Mouse (Mus musculus): ENCODE measurements at regions not wholly inside any gene's neighbourhood (a gene's known extent, or its start where the extent isn't known, plus 50 kb on each side); places are given as distances from the start of the nearest gene placed in this dataset.

DNA sequence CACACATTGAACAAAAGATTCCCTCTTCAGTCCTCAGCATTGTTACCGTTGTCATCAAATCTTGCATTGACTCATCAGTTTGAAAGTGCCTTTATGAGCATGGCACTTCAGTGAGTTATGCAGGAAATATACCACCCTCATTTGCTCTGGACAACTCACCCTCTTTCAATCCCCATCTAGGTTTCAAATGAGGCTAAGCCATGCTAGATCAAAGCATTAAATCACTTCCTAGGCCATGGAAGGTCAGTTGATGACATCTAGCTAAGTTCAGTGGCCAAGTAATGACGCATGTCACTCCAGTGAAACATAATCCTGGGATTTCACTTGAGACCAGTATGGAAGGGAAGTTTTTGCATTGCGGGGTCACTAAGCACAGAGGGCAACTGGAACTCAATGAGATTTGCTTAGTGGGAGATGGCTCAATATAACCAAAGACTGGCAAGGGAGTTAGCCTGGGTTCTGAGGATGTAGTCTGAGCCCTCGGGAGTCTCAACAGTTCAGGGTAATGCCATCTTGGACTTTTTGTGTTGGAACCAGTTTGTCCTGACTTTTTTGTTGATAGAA, 562.0 kb upstream of the Sall1 start:
- no peaks in the 10 kb centered on the region for H3K4me1 ChIP-seq (ENCODE audit: insufficient read depth)
- DNase-seq (no peak), ATAC-seq (no peak)
- no peaks in the 10 kb centered on the region for H3K36me3 ChIP-seq (ENCODE audit: insufficient read depth)
- peaks cover 3% of the 10 kb centered on the region; the same call in 1 of the 2 replicates for H3K27me3 ChIP-seq (ENCODE audit: insufficient read depth, low read length)
- no peaks in the 10 kb centered on the region for H3K9me3 ChIP-seq (ENCODE audit: low read length)
- 93% methylated on average over 4 of the region's 4 CpGs for WGBS
- H3K4me3 ChIP-seq (ENCODE audit: low read depth, low read length) = no peak overlapping the region
- TF ChIP-seq CTCF (IDR thresholded peaks at IDR 0.05; ENCODE audit: low read depth) = no peak
- no peak overlapping the region for H3K4me2 ChIP-seq (ENCODE audit: low read depth)
- no peak overlapping the region for H3K9ac ChIP-seq
- no peak overlapping the region for H3K27ac ChIP-seq (ENCODE audit: low read depth, low read length)

DNA sequence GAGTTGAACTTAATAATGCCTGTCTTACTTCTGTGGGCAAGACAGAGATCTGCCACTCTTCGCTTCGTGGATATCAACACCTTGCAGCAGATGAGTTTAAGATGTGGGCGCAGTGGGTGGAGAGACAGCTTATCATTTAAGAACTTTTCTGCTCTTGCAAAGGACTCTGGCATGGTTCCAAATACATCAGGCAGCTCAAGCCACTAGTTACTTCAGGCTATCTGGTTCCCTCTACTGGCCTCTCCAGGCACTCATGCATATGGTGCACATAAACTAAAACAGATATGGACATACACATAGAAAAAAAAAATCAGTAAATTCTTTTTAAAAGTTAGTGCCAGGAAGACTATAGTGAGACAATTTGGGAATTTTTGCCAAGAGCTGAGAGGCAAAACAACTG, 560.5 kb upstream of the Sall1 start:
- WGBS = 98% methylated on average over 3 of the region's 3 CpGs
- ATAC-seq = no peak
- TF ChIP-seq CTCF (IDR thresholded peaks at IDR 0.05; ENCODE audit: low read depth) = no peak
- Histone ChIP-seq H3K4me2 (ENCODE audit: low read depth) (no peak overlapping the region), H3K9me3 (ENCODE audit: low read length) (no peaks in the 10 kb centered on the region), H3K36me3 (ENCODE audit: insufficient read depth) (no peaks in the 10 kb centered on the region), H3K27me3 (ENCODE audit: insufficient read depth, low read length) (peaks cover 3% of the 10 kb centered on the region; the same call in 1 of the 2 replicates), H3K27ac (ENCODE audit: low read depth, low read length) (no peak overlapping the region), H3K4me3 (ENCODE audit: low read depth, low read length) (no peak overlapping the region), H3K9ac (no peak overlapping the region), H3K4me1 (ENCODE audit: insufficient read depth) (no peaks in the 10 kb centered on the region)
- no peak for DNase-seq

DNA sequence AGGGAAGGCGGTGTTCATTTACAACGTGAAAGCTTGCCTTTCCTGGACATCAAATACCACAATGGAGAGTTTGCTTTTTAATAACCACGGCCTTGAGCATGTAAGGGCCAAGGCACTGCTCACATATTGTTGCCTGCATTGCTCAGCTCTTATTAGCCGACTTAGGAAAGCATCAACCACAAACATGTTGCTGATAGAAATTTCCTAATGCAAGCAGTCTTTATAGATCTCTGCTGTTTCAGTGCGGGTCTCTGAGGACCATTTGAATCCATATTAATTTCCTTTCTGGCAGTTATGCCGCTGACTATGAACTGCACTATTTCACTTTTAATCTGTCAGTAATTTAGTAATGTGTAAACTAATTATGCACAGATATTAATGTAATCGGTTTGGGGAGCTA, 552.4 kb upstream of the Sall1 start:
- TF ChIP-seq CTCF (IDR thresholded peaks at IDR 0.05; ENCODE audit: low read depth) = no peak
- Histone ChIP-seq H3K27me3 (ENCODE audit: insufficient read depth, low read length) (no peaks in the 10 kb centered on the region), H3K9me3 (ENCODE audit: low read length) (no peaks in the 10 kb centered on the region), H3K9ac (no peak overlapping the region), H3K4me3 (ENCODE audit: low read depth, low read length) (no peak overlapping the region), H3K4me1 (ENCODE audit: insufficient read depth) (no peaks in the 10 kb centered on the region), H3K27ac (ENCODE audit: low read depth, low read length) (no peak overlapping the region), H3K36me3 (ENCODE audit: insufficient read depth) (no peaks in the 10 kb centered on the region), H3K4me2 (ENCODE audit: low read depth) (no peak overlapping the region)
- ATAC-seq (no peak), DNase-seq (no peak)
- WGBS = 82% methylated on average over 7 of the region's 7 CpGs

DNA sequence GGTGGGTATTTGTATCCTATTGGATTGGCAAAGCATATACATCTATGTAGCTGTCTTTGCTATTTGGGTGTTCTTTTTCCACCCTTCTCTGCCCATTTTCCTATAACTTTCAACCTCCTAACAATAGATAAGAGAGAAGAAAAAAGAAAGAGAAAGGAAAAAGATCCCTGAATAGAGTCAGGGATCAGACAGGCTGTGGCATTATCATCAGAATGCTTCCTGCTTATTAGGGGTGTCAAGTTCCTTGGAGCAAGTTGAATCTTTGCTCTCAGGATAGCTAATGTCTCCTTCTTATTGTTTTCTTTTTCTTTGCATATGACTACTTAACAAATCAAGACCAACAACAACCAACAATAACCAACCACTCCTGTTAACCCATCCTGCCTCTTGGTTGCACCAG, 539.1 kb upstream of the Sall1 start:
- no peak overlapping the region for H3K4me2 ChIP-seq (ENCODE audit: low read depth)
- no peak for DNase-seq
- no peak for TF ChIP-seq CTCF (IDR thresholded peaks at IDR 0.05; ENCODE audit: low read depth)

DNA sequence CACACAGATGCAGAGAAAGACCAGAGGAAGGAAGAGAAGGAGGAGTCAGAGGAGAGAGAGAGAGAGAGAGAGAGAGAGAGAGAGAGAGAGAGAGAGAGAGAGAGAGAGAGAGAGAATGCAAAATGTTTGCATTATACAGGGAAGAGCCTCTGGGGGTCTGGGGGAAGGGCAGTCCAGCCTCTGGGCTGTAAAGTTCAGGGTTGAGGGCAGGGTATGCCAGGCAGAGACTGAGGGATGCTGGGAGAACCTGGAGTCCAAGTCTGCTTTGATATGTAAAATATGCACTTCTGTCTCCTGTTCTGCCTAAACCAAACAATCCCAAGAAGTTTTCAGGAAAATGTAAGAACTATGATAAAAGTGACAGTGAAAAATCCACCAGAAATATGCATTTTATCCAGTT, 538.6 kb upstream of the Sall1 start:
- TF ChIP-seq CTCF (IDR thresholded peaks at IDR 0.05; ENCODE audit: low read depth) = no peak
- Histone ChIP-seq H3K27me3 (ENCODE audit: insufficient read depth, low read length) (no peaks in the 10 kb centered on the region; the same call in 1 of the 2 replicates), H3K4me1 (ENCODE audit: insufficient read depth) (no peaks in the 10 kb centered on the region), H3K36me3 (ENCODE audit: insufficient read depth) (no peaks in the 10 kb centered on the region), H3K4me3 (ENCODE audit: low read depth, low read length) (no peak overlapping the region), H3K27ac (ENCODE audit: low read depth, low read length) (no peak overlapping the region), H3K4me2 (ENCODE audit: low read depth) (no peak overlapping the region), H3K9ac (no peak overlapping the region), H3K9me3 (ENCODE audit: low read length) (no peaks in the 10 kb centered on the region)
- no peak for ATAC-seq
- no peak for DNase-seq

More for the DNA sequence above, 539.1 kb upstream of the Sall1 start:
- Histone ChIP-seq H3K4me1 (ENCODE audit: insufficient read depth) (no peaks in the 10 kb centered on the region), H3K36me3 (ENCODE audit: insufficient read depth) (no peaks in the 10 kb centered on the region), H3K4me3 (ENCODE audit: low read depth, low read length) (no peak overlapping the region), H3K27me3 (ENCODE audit: insufficient read depth, low read length) (no peaks in the 10 kb centered on the region; the same call in 1 of the 2 replicates), H3K9ac (no peak overlapping the region), H3K27ac (ENCODE audit: low read depth, low read length) (no peak overlapping the region), H3K9me3 (ENCODE audit: low read length) (no peaks in the 10 kb centered on the region)
- no peak for ATAC-seq

DNA sequence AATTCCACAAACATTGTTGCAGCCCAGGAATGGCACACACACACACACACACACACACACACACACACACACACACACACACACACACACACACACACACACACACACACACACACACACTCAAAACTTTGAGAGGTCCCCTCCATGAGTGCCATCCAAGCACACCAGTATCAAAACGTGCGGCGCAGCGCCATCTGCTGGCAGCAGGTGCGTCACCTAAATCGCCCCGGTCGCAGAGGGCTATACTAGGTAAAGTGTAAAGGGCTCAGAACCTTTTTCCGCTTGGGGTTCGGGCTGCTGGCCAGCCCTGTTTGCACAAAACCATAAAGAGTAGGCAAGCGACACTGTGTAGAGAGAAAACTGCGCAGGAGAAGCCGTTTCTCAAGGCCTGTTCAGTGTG, 527.9 kb upstream of the Sall1 start:
- ATAC-seq (peak; percentile 77), DNase-seq (peak; percentile 90)
- Histone ChIP-seq H3K4me1 (ENCODE audit: insufficient read depth) (peaks cover 7% of the 10 kb centered on the region; the same call in 1 of the 2 replicates), H3K27ac (ENCODE audit: low read depth, low read length) (no peak overlapping the region), H3K36me3 (ENCODE audit: insufficient read depth) (no peaks in the 10 kb centered on the region), H3K4me3 (ENCODE audit: low read depth, low read length) (no peak overlapping the region), H3K27me3 (ENCODE audit: insufficient read depth, low read length) (peaks cover 28% of the 10 kb centered on the region), H3K9me3 (ENCODE audit: low read length) (no peaks in the 10 kb centered on the region), H3K9ac (no peak overlapping the region), H3K4me2 (ENCODE audit: low read depth) (no peak overlapping the region)
- 2% methylated on average over 13 of the region's 13 CpGs for WGBS
- peak; percentile 89 for TF ChIP-seq CTCF (IDR thresholded peaks at IDR 0.05; ENCODE audit: low read depth)

DNA sequence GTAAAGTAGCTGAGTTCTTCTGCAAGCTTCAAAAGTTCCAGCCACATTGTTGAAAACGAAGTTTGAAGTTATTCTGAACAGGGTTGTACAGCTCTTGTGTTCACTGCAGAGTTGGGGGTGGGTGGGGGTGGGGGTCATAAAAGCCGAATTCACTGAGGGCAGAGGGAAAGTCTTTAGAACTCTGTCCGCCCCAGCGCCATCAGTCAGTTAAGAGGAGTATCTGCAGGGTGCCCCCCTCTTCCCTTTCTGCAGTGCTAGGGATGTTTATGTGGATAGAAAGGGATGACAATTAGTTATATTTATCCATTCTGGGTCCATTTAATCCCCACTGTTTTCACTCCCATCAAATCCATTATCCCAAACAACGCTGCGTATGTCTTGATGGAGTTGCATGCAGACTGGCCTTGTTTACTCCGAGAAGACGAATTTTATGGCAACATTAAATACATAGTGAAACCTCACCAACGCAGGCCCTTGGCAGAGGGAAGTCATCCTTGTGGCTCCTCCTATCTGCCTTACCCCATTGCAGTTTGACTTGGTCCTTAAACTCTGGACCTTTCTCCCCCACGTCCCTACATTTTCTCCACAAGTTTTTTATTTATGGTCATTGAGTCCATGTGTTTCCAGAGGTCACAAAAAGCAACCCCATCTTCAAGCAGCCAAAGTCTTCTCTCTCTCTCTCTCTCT, 526.8 kb upstream of the Sall1 start:
- WGBS = 25% methylated on average over 10 of the region's 10 CpGs
- ATAC-seq (no peak), DNase-seq (no peak)
- no peak overlapping the region for H3K4me3 ChIP-seq (ENCODE audit: low read depth, low read length)
- peaks cover 7% of the 10 kb centered on the region; the same call in 1 of the 2 replicates for H3K4me1 ChIP-seq (ENCODE audit: insufficient read depth)
- peaks cover 34% of the 10 kb centered on the region for H3K27me3 ChIP-seq (ENCODE audit: insufficient read depth, low read length)
- no peaks in the 10 kb centered on the region for H3K36me3 ChIP-seq (ENCODE audit: insufficient read depth)
- TF ChIP-seq CTCF (IDR thresholded peaks at IDR 0.05; ENCODE audit: low read depth) = no peak
- no peak overlapping the region for H3K27ac ChIP-seq (ENCODE audit: low read depth, low read length)
- H3K9ac ChIP-seq = no peak overlapping the region
- H3K4me2 ChIP-seq (ENCODE audit: low read depth) = no peak overlapping the region
- H3K9me3 ChIP-seq (ENCODE audit: low read length) = no peaks in the 10 kb centered on the region

Measured in forebrain, postnatal 0 days (tissue).